Mouse (Mus musculus): ENCODE measurements around the gene Pcgf6. TPM values are rescaled to one million over a fixed set of nuclear protein-coding genes. Genes with fewer than 3 reads are reported as not detected.
"Not testable (repeated sequence)": the region's sequence is repeated elsewhere in the genome, so short reads cannot be mapped to it uniquely, and the experiment has no call there.

Gene Pcgf6
- total RNA-seq, 2 experiments from 2014 or later = 8.6 to 8.9 TPM

GRCm38 (mm10) chr19:47026513-47026912 lies 24.2 kb downstream of the Pcgf6 start:
- DNase-seq = no peak

GRCm38 (mm10) chr19:47024954-47025353 lies 25.8 kb downstream of the Pcgf6 start:
- peak; percentile 28 for DNase-seq

DNA sequence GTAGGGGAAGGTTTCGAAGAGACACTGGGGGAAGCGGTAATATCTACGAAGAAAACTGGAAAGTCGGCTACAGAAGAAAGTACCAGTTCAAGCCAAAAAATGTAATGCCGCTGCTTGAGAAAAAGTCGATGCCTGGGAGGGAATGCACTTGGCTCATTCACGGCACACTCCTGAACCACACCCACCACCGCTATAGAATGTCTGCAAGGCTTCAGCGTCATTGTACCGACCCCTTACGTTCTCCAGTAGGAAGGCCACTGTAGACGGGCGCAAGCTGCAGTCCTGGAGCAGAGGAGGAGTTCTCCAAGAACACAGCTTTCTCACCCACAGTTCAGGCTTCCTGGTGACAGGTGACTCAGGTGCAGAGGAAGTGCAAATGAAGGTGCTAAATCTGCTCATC lies 27.2 kb downstream of the Pcgf6 start:
- no peak for DNase-seq

DNA sequence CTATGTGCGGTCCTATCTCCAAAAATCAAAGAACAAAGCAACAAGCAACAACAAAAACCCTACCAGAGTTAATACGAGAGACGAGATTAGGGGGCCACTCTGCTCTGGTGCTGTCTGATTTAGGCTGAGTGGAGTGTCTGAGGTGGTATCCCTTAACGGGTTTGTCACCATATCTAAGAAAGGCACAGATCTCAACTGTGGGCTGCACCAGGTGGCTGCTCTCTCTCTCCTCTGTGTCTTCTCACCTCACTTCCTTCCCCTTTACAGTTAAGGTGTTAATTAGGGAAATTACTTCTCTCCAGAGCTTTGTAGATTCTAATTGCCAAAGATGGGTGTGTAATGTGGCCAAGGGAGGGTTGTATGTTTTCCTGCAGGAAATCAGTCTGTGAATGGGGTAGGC lies 28.0 kb downstream of the Pcgf6 start:
- DNase-seq = no peak

GRCm38 (mm10) chr19:47019326-47019725 lies 31.4 kb downstream of the Pcgf6 start:
- DNase-seq = no peak

DNA sequence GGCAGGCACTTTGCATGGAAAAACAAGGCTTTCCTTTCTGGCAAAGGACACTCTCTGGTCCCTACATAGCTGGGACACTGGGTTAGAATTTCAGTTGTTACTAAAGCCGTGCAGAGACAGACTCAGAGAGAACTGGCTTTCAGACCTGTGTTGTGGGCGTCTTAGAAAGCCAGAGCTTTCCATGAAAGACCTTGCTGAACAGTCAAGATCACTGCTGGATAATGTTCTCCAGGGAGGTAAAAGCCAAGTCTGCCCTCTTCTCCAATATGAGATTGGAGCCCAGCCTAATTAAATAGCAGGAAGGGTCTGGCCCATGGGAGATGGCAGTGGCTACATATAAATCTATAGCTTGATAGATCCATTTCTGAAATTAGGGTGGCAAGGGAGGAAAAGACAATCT lies 32.4 kb downstream of the Pcgf6 start:
- no peak for DNase-seq

GRCm38 (mm10) chr19:47017831-47018230 lies 32.9 kb downstream of the Pcgf6 start:
- DNase-seq = no peak

- peak; percentile 90 for DNase-seq
These were observed 34.2 kb downstream of the Pcgf6 start for GRCm38 (mm10) chr19:47016487-47016886.

DNA sequence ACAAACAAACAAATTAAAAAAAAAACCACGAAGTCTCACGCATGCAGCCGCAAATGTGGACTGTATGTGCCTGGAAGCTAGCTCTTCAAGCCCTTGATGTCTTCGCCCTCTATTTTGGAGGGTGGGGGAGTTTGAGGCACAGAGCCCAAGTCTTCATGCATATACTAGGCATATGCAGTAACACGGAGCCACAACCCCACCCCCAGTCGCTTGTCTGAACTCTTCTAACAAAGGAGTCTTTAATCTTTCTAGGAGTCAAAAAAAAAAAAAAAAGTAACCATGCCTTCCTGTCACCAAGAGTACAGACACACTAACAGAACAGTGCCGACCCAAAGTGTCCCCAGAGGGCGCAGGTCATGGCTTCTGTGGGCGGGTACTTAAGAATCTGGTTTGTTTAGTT lies 34.7 kb downstream of the Pcgf6 start:
- no peak for DNase-seq

GRCm38 (mm10) chr19:47015396-47015795 lies 35.3 kb downstream of the Pcgf6 start:
- DNase-seq = peak; percentile 15

GRCm38 (mm10) chr19:47014447-47015381 lies 36.0 kb downstream of the Pcgf6 start, which contains the start of the genes Ina and Nt5c2:
Ina (plus strand) TSS chr19:47014698.
Nt5c2 (minus strand) TSS chr19:47015153.
- peak; percentile 70 for DNase-seq

DNA sequence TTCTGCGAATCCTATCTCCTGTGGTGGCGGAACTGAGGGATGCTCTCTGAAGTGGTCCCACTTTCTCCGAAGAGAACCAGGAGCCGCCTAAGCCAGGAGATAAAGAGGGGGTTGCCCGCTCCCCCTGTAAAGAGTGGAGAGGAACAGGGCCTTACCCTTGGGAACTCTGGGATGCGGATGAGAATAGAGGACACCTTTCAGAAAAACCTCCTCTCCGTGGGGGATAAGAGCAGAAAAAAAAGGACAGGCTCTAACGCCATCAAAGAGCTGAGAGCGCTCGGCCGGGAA lies 36.6 kb downstream of the Pcgf6 start:
- DNase-seq = no peak

DNA sequence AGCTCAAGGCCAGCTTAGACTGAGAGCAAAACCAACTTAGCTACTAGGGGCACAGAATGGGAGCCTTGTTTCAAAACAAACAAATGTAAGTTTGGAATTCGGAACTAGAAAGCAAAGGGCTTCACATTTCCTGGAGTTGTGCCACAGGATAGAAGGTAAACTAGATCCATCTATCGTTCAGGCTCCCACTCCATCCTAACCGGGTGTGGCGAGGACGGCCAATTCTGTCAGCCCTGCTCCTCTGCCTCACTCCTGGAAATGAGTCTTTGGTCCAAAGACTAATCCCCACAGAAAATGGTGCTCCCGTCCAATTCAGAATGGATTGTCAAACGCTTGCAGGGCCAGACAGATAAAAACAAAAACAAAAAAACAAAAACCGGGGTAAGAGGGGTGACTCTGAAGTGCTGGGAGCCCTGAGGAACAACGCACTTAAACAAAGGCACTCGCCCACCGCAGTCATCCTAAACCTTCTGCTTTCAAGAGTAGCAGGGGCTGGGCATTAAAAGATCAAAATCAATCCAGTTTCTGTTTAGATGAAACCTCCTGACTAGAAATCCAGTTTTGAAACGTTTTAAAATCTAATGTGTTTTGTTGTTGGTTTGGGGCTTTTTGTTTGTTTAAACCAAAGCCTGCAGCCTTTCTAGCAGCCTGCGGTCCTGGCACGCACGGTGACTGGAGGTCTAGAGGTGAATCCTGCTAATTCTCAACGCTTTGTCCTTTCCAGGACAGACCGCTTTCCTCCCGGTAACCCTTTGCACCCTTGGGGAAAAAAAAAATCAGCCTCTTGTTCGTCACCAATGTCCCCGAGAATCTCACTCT lies 37.2 kb downstream of the Pcgf6 start:
- DNase-seq = no peak

DNA sequence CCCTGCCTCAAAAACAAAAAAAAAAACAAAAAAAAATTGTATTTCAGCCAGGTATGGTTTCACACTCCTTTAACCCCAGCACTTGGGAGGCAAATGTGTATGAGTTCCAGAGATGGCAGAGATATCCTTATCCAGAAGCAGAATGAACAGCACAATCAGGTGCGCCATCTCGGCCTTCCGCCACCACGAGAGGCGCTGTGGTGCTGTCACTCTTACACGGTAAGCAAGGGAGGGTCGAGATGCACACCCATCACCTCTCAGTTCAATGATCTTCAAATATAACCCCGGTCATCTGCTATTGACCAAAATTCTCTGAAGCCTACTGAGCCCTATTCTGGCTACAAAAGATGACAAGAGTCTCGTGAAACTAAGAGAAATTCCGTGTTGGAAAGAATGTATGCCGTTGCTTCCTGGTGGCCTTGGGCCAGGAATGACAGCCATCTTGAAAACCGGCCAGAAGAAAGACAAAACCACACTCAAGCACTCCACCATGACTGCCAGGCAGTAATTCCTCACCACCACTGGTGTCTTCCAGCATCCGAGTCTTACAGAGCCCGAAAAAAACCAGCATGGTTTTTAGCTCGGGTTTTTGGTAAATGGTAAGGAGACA lies 38.1 kb downstream of the Pcgf6 start:
- DNase-seq = no peak

DNA sequence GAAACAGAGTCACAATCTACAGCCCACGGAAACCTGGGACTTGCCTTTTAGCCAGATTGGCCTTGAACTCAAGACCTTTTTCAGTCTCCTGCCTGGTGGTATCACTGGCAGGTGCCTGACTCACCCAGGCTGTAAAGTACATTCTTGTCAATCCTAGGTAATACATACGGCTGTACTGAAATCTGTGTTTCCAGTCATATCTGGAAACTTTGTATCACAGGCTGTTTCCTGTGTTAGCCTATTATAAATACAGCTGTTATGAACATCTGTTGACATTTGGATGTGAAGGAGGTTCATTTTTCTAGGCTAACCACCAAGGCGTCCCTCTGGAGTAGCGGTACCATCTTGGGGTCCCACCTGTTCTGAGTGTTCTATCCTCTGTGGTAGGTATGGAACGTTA lies 40.8 kb downstream of the Pcgf6 start:
- DNase-seq = no peak

DNA sequence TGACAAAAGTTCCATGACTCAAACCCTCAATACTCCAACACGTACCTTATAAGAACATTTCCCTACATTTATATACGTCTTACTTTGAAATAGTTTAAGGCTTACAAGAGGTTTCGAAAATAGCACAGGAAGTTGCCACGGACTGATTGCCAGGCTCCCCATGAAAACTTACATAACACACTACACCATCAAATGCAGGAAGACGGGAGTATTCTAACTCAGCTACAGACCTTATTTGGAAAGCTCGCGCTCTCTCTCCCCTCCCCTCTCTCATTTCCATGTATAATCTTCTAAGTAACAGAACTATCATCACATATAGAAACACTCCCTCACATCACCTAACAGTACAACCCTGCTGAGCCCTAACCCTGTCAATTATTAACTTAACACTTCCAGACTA lies 41.3 kb downstream of the Pcgf6 start:
- DNase-seq = no peak

- peak; percentile 84 for DNase-seq
These were observed 44.4 kb downstream of the Pcgf6 start for GRCm38 (mm10) chr19:47006321-47006720.

DNA sequence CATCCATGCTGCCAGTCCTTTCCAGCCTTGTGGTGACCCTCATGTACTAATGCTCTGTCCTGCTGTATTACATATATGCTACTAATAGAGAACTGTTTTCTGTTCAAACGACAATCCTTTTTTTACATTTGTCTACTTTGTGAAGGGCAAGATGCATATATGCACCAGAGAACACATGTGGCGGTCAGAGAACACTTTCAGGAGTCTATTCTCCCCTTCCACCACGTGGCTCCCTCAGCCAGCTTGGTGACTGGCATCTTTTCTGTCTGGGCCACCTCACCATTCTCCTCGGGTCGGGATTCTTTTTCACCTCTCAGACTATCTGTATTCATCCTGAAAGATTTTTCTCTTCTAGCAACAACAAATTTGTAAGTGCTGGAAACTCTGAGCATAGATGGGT lies 44.8 kb downstream of the Pcgf6 start:
- no peak for DNase-seq

DNA sequence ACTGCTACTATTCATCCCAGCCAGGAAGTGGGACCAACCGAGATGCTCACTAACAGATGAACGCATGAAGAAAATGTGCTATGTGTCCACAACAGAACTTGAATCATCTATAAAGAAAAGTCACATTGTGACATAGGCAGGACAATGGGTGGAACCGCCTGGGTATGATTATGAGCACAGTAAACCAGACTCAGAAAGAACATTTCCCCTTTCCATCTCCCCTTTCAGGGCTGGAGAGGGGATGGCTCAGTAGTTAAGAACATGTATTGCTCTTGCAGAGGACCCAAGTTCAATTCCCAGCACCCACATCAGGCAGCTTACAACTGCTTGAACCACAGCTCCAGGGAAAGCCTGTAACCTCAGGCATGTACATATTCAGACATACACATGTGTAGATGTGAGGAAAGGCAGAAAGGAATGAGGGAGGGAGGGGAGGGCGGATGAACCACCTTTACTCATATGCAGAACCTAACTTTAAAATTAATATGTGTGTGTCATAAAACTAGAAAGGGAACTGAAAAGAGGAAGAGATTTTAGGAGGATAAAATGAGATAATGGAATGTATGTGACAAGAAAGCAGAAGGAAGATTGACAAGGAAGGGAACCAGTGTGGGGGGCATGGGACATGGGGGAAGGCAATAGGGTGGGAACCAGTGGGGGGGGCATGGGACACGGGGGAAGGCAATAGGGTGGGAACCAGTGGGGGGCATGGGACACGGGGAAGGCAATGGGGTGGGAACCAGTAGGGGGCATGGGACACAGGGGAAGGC lies 46.8 kb downstream of the Pcgf6 start:
- DNase-seq = no peak

DNA sequence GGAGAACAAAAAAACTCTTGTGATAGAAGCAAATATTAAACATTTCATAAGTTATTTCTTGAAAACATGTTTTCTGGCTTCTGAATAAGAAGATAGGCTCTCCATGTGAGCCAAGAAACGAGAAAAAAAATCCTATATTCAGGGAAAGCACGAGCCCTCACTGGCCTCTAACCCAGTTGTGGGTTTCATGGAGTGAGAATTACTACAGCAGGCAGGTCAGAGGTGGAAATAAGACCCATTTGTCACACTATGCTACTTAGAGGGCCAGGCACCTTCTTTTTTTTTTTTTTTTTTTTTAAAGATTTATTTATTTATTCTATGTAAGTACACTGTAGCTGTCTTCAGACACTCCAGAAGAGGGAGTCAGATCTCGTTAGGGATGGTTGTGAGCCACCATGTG lies 50.3 kb downstream of the Pcgf6 start:
- DNase-seq = not testable (repeated sequence)

GRCm38 (mm10) chr19:46999753-47000152 lies 51.0 kb downstream of the Pcgf6 start:
- DNase-seq = no peak

GRCm38 (mm10) chr19:46998953-46999352 lies 51.8 kb downstream of the Pcgf6 start:
- DNase-seq = no peak

All from adrenal gland, postnatal 10 days (tissue).